Mouse (Mus musculus) embryonic facial prominence, embryonic 15.5 days (tissue): Measurements from ENCODE around the gene Ghitm. TPM values are rescaled to one million over a fixed set of nuclear protein-coding genes. Genes with fewer than 3 reads are reported as not detected.
A peak's percentile ranks its signal among the peaks of the same experiment; 100 is the strongest.
"Not testable (repeated sequence)": the region's sequence is repeated elsewhere in the genome, so short reads cannot be mapped to it uniquely, and the experiment has no call there.

Source experiments
- ATAC-seq: fragments of 200-750 bp; cut with Nextera tagmentation; 2 replicates; pipeline ENCODE4 v1.8.0; 2017; ENCODE audit warnings: low read depth, moderate TSS enrichment; ENCODE audit not compliant: insufficient number of reproducible peaks, low FRiP score, low TSS enrichment
- H3K27ac ChIP-seq: fragments of 300-500 bp; sonication (generic); replicated peaks from 2 replicates; pipeline ENCODE4 v1.5.1; 2015; ENCODE audit warnings: mild to moderate bottlenecking, inconsistent platforms
- H3K27me3 ChIP-seq: fragments of 300-500 bp; sonication (generic); 2 replicates; pipeline ENCODE4 v1.6.1; 2015; ENCODE audit warnings: inconsistent platforms
- H3K36me3 ChIP-seq: fragments of 300-500 bp; sonication (generic); 2 replicates; pipeline ENCODE4 v1.6.1; 2015; ENCODE audit warnings: mild to moderate bottlenecking, inconsistent platforms
- H3K4me1 ChIP-seq: fragments of 300-500 bp; sonication (generic); 2 replicates; pipeline ENCODE4 v1.6.1; 2015; ENCODE audit warnings: inconsistent platforms
- H3K4me2 ChIP-seq: fragments of 300-500 bp; sonication (generic); replicated peaks from 2 replicates; pipeline ENCODE4 v1.6.1; 2015; ENCODE audit warnings: mild to moderate bottlenecking, inconsistent platforms
- H3K4me3 ChIP-seq: fragments of 300-500 bp; sonication (generic); replicated peaks from 2 replicates; pipeline ENCODE4 v1.5.1; 2015; ENCODE audit warnings: mild to moderate bottlenecking, inconsistent platforms
- H3K9ac ChIP-seq: fragments of 300-500 bp; sonication (generic); 2 replicates; pipeline ENCODE4 v1.6.1; 2015; ENCODE audit warnings: inconsistent platforms
- H3K9me3 ChIP-seq: fragments of 300-500 bp; sonication (generic); replicated peaks from 2 replicates; pipeline ENCODE4 v1.6.1; 2016; ENCODE audit warnings: inconsistent platforms
- WGBS: fragments of 180-500 bp; shearing (Covaris S2); methylation state at CpG from one replicate; pipeline ENCODE4 v1.1.7; 2015; 5-methylcytosine and 5-hydroxymethylcytosine counted together
- polyA plus RNA-seq: library from polyadenylated mRNA; unstranded; fragments of >200 nt; fragmentation: Nextera tagmentation; extraction: Ambion mirVana; gene quantifications from 2 replicates; pipeline ENCODE4 v1.2.1, GENCODE M21; 2015

Ghitm gene
- 188 and 194 TPM in 2 replicates for polyA plus RNA-seq

- peaks cover 21% of the 10 kb centered on the region for H3K36me3 ChIP-seq
- 2% methylated on average over 38 of the region's 38 CpGs for WGBS
Measured at GRCm38 (mm10) chr14:37135127-37135593, at the start of gene Ghitm. TSS of gene Ghitm (minus strand) at chr14:37135272.

GRCm38 (mm10) chr14:37184871-37185270, 49.8 kb upstream of the Ghitm start:
- Histone ChIP-seq H3K4me2 (no peak overlapping the region), H3K27ac (no peak overlapping the region), H3K4me1 (no peaks in the 10 kb centered on the region), H3K9me3 (no peaks in the 10 kb centered on the region), H3K36me3 (no peaks in the 10 kb centered on the region), H3K4me3 (no peak overlapping the region), H3K27me3 (no peaks in the 10 kb centered on the region), H3K9ac (no peak overlapping the region)
- 81% methylated on average over 2 of the region's 2 CpGs for WGBS
- ATAC-seq = no peak

More at GRCm38 (mm10) chr14:37135127-37135593, at the start of gene Ghitm:
- no peaks in the 10 kb centered on the region for H3K27me3 ChIP-seq
- peak within 1 kb of the TSS; percentile 68 for H3K4me3 ChIP-seq
- no peaks in the 10 kb centered on the region for H3K9me3 ChIP-seq
- peak; percentile 100 for ATAC-seq
- H3K4me1 ChIP-seq = peaks cover 5% of the 10 kb centered on the region; the same call in 1 of the 2 replicates
- peak within 1 kb of the TSS; percentile 79 for H3K9ac ChIP-seq
- peak within 1 kb of the TSS; percentile 55 for H3K4me2 ChIP-seq
- peak within 1 kb of the TSS; percentile 78 for H3K27ac ChIP-seq

GRCm38 (mm10) chr14:37174484-37174883, 39.4 kb upstream of the Ghitm start:
- H3K9me3 ChIP-seq = no peaks in the 10 kb centered on the region
- H3K4me1 ChIP-seq = no peaks in the 10 kb centered on the region
- no peak overlapping the region for H3K4me3 ChIP-seq
- no peak overlapping the region for H3K4me2 ChIP-seq
- no peak for ATAC-seq
- H3K9ac ChIP-seq = no peak overlapping the region
- no peak overlapping the region for H3K27ac ChIP-seq
- H3K27me3 ChIP-seq = no peaks in the 10 kb centered on the region
- WGBS = 77% methylated on average over 3 of the region's 3 CpGs
- no peaks in the 10 kb centered on the region for H3K36me3 ChIP-seq

GRCm38 (mm10) chr14:37165266-37165926, 30.3 kb upstream of the Ghitm start:
- no peak overlapping the region for H3K4me3 ChIP-seq
- H3K27ac ChIP-seq = no peak overlapping the region
- H3K36me3 ChIP-seq = no peaks in the 10 kb centered on the region
- no peak overlapping the region for H3K9ac ChIP-seq
- no peaks in the 10 kb centered on the region for H3K4me1 ChIP-seq
- 55% methylated on average over 1 of the region's 1 CpGs for WGBS
- H3K27me3 ChIP-seq = no peaks in the 10 kb centered on the region
- H3K9me3 ChIP-seq = no peaks in the 10 kb centered on the region
- H3K4me2 ChIP-seq = no peak overlapping the region
- ATAC-seq = no peak

- Histone ChIP-seq H3K27ac (no peak overlapping the region), H3K4me3 (no peak overlapping the region), H3K4me1 (no peaks in the 10 kb centered on the region), H3K36me3 (no peaks in the 10 kb centered on the region), H3K27me3 (no peaks in the 10 kb centered on the region), H3K4me2 (no peak overlapping the region), H3K9ac (no peak overlapping the region), H3K9me3 (no peaks in the 10 kb centered on the region)
- WGBS = 74% methylated on average over 4 of the region's 4 CpGs
- ATAC-seq = no peak
Measured at GRCm38 (mm10) chr14:37164392-37165032, 29.4 kb upstream of the Ghitm start.

- Histone ChIP-seq H3K27me3 (no peaks in the 10 kb centered on the region), H3K4me3 (no peak overlapping the region), H3K4me2 (no peak overlapping the region), H3K27ac (no peak overlapping the region), H3K36me3 (no peaks in the 10 kb centered on the region), H3K9me3 (no peaks in the 10 kb centered on the region), H3K9ac (no peak overlapping the region), H3K4me1 (no peaks in the 10 kb centered on the region)
- WGBS = 77% methylated on average over 4 of the region's 4 CpGs
- ATAC-seq = no peak
Measured at GRCm38 (mm10) chr14:37163277-37163956, 28.3 kb upstream of the Ghitm start.

GRCm38 (mm10) chr14:37154391-37154790, 19.3 kb upstream of the Ghitm start:
- no peaks in the 10 kb centered on the region for H3K36me3 ChIP-seq
- no peak overlapping the region for H3K4me3 ChIP-seq
- no peak overlapping the region for H3K27ac ChIP-seq
- no peak overlapping the region for H3K4me2 ChIP-seq
- H3K9ac ChIP-seq = no peak overlapping the region
- H3K9me3 ChIP-seq = no peaks in the 10 kb centered on the region
- 91% methylated on average over 1 of the region's 1 CpGs for WGBS
- no peaks in the 10 kb centered on the region for H3K27me3 ChIP-seq
- no peak for ATAC-seq
- no peaks in the 10 kb centered on the region for H3K4me1 ChIP-seq

GRCm38 (mm10) chr14:37139051-37139710, 4.1 kb upstream of the Ghitm start:
- no peaks in the 10 kb centered on the region for H3K9me3 ChIP-seq
- no peaks in the 10 kb centered on the region for H3K27me3 ChIP-seq
- no peak for ATAC-seq
- H3K27ac ChIP-seq = no peak overlapping the region
- no peak overlapping the region for H3K4me2 ChIP-seq
- H3K9ac ChIP-seq = no peak overlapping the region
- 72% methylated on average over 8 of the region's 8 CpGs for WGBS
- peaks cover 3% of the 10 kb centered on the region; the same call in 1 of the 2 replicates for H3K4me1 ChIP-seq
- no peaks in the 10 kb centered on the region for H3K36me3 ChIP-seq
- no peak overlapping the region for H3K4me3 ChIP-seq

- H3K36me3 ChIP-seq, H3K4me2 ChIP-seq, H3K27ac ChIP-seq, H3K9me3 ChIP-seq, H3K27me3 ChIP-seq, H3K9ac ChIP-seq, ATAC-seq, H3K4me1 ChIP-seq, H3K4me3 ChIP-seq: not testable (repeated sequence)
- 79% methylated on average over 3 of the region's 3 CpGs for WGBS
Measured at GRCm38 (mm10) chr14:37137596-37137995, 2.5 kb upstream of the Ghitm start.

GRCm38 (mm10) chr14:37136110-37136509, 1.0 kb upstream of the Ghitm start:
- no peaks in the 10 kb centered on the region for H3K9me3 ChIP-seq
- H3K9ac ChIP-seq = no peak overlapping the region
- peaks cover 12% of the 10 kb centered on the region for H3K36me3 ChIP-seq
- H3K27me3 ChIP-seq = no peaks in the 10 kb centered on the region
- no peak overlapping the region for H3K27ac ChIP-seq
- no peak overlapping the region for H3K4me3 ChIP-seq
- H3K4me2 ChIP-seq = no peak overlapping the region
- ATAC-seq = no peak
- H3K4me1 ChIP-seq = peaks cover 5% of the 10 kb centered on the region; the same call in 1 of the 2 replicates
- 80% methylated on average over 4 of the region's 4 CpGs for WGBS

- H3K9me3 ChIP-seq = no peaks in the 10 kb centered on the region
- peaks cover 16% of the 10 kb centered on the region for H3K36me3 ChIP-seq
- H3K9ac ChIP-seq = peak overlapping the region; percentile 12; the same call in 1 of the 2 replicates
- H3K4me2 ChIP-seq = peak overlapping the region; percentile 52
- no peak for ATAC-seq
- H3K27ac ChIP-seq = no peak overlapping the region
- H3K4me3 ChIP-seq = peak overlapping the region; percentile 68
- H3K4me1 ChIP-seq = peaks cover 5% of the 10 kb centered on the region; the same call in 1 of the 2 replicates
- WGBS = 3% methylated on average over 10 of the region's 10 CpGs
- no peaks in the 10 kb centered on the region for H3K27me3 ChIP-seq
Measured at GRCm38 (mm10) chr14:37135671-37136070, 599 bp upstream of the Ghitm start.
